Mouse (Mus musculus) layer of hippocampus, postnatal 14 days (tissue): ENCODE results near the gene Rdh7. TPM values are rescaled to one million over a fixed set of nuclear protein-coding genes. Genes with fewer than 3 reads are reported as not detected.
"Not testable (repeated sequence)": the region's sequence is repeated elsewhere in the genome, so short reads cannot be mapped to it uniquely, and the experiment has no call there.

Experiments
- DNase-seq, 2 experiments: peaks; one replicate each; pipeline ENCODE4 v3.0.0; 2021 to 2022; ENCODE audit warnings: low spot score in 2 of 2, mixed read lengths in 1 of 2
- long read RNA-seq, 2 experiments: library from polyadenylated mRNA; stranded (forward); transcript quantifications; one replicate each; pipeline ENCODE4 v2.0.0; 2021
- total RNA-seq, 2 experiments: library from RNA; stranded (reverse); gene quantifications; 2 replicates each; pipeline ENCODE4 v1.2.3; 2021

Rdh7 gene
- not detected for total RNA-seq
- long read RNA-seq, experiment 1: 0 reads
- long read RNA-seq, experiment 2: 0 reads

GRCm38 (mm10) chr10:127888605-127889004, at the start of gene Rdh7:
Rdh7 (minus strand) TSS chr10:127888817.
- DNase-seq: no peak

GRCm38 (mm10) chr10:127937428-127938010, 48.9 kb upstream of the Rdh7 start:
- DNase-seq: peak; percentile 68 to 70

- DNase-seq: no peak
Observed at GRCm38 (mm10) chr10:127936747-127937409, 48.3 kb upstream of the Rdh7 start.

- no peak for DNase-seq
Observed at GRCm38 (mm10) chr10:127936271-127936670, 47.7 kb upstream of the Rdh7 start.

GRCm38 (mm10) chr10:127932290-127932926, 43.8 kb upstream of the Rdh7 start:
- DNase-seq: no peak

- DNase-seq: no peak
Observed at GRCm38 (mm10) chr10:127927737-127928136, 39.1 kb upstream of the Rdh7 start.

- DNase-seq: peak; percentile 47 to 90
Observed at GRCm38 (mm10) chr10:127924597-127925378, 36.2 kb upstream of the Rdh7 start.

GRCm38 (mm10) chr10:127923024-127923423, 34.4 kb upstream of the Rdh7 start:
- no peak for DNase-seq

GRCm38 (mm10) chr10:127922241-127922640, 33.6 kb upstream of the Rdh7 start:
- DNase-seq: no peak

GRCm38 (mm10) chr10:127917651-127918050, 29.0 kb upstream of the Rdh7 start:
- no peak for DNase-seq

GRCm38 (mm10) chr10:127917183-127917582, 28.6 kb upstream of the Rdh7 start:
- not testable (repeated sequence) for DNase-seq

- no peak for DNase-seq
Observed at GRCm38 (mm10) chr10:127915578-127915977, 27.0 kb upstream of the Rdh7 start.

- no peak for DNase-seq
Observed at GRCm38 (mm10) chr10:127907386-127907951, 18.9 kb upstream of the Rdh7 start.

GRCm38 (mm10) chr10:127906138-127906537, 17.5 kb upstream of the Rdh7 start:
- DNase-seq: no peak

- DNase-seq: no peak
Observed at GRCm38 (mm10) chr10:127904718-127905446, 16.3 kb upstream of the Rdh7 start.

- DNase-seq: no peak
Observed at GRCm38 (mm10) chr10:127903116-127903515, 14.5 kb upstream of the Rdh7 start.

- no peak for DNase-seq
Observed at GRCm38 (mm10) chr10:127901751-127902150, 13.1 kb upstream of the Rdh7 start.

- no peak for DNase-seq
Observed at GRCm38 (mm10) chr10:127899783-127900182, 11.2 kb upstream of the Rdh7 start.

- DNase-seq: no peak
Observed at GRCm38 (mm10) chr10:127898218-127898617, 9.6 kb upstream of the Rdh7 start, which contains the start of gene Sdr9c7. Sdr9c7 (plus strand) TSS chr10:127898518.

- no peak for DNase-seq
Observed at GRCm38 (mm10) chr10:127897506-127897905, 8.9 kb upstream of the Rdh7 start.
